In genomic region chr7:81149759-81150158, GRCm38 (mm10) we compare ENCODE assay signal across 16 mouse cellular contexts. TPM values are rescaled to one million over a fixed set of nuclear protein-coding genes. Genes with fewer than 3 reads are reported as not detected.
A peak's percentile ranks its signal among the peaks of the same experiment; 100 is the strongest.
DNase-seq lines count a peak whose midpoint lies in the region; ATAC-seq and TF ChIP-seq lines count a peak whose summit lies in the region.
"Had no signal": no experiment of that assay in that cellular context is flagged by ENCODE, and none has a peak within 500 bp of the region (broad histone marks: within the 10 kb centered on the region; RNA-seq: fewer than 3 reads in every experiment).

No protein-coding gene starts in this region.

- no peak for TF ChIP-seq EP300 in heart, adult 2 months (IDR thresholded peaks at IDR 0.05; ENCODE audit: insufficient read depth, low read depth, low read length)
- no peak; the same call in 1 of the 2 replicates for TF ChIP-seq EP300 in heart, postnatal 0 days (IDR thresholded peaks at IDR 0.05; ENCODE audit: low read depth)

- no peaks in the 10 kb centered on the region for H3K36me3 ChIP-seq in heart, adult 2 months (ENCODE audit: control insufficient read depth, insufficient read depth, low read length)
- no peaks in the 10 kb centered on the region for H3K36me3 ChIP-seq in heart, postnatal 0 days (replicated peaks; ENCODE audit: control insufficient read depth, insufficient read depth, low read length)
- no peaks in the 10 kb centered on the region; the same call in 1 of the 2 replicates for H3K36me3 ChIP-seq in liver, embryonic 15.5 days (replicated peaks)
- H3K36me3 ChIP-seq: hindbrain, embryonic 10.5 days; midbrain, embryonic 12.5 days had no signal

- H3K4me1 ChIP-seq in heart, adult 2 months (ENCODE audit: control insufficient read depth, insufficient read depth, low read length): no peaks in the 10 kb centered on the region; the same call in 1 of the 2 replicates
- H3K4me1 ChIP-seq in heart, postnatal 0 days (ENCODE audit: control insufficient read depth, insufficient read depth): no peaks in the 10 kb centered on the region
- peaks cover 11% of the 10 kb centered on the region for H3K4me1 ChIP-seq in liver, embryonic 15.5 days (replicated peaks)
- H3K4me1 ChIP-seq: hindbrain, embryonic 10.5 days; midbrain, embryonic 12.5 days had no signal

- no peak overlapping the region for H3K9ac ChIP-seq in heart, adult 2 months (ENCODE audit: low read depth, low read length)
- no peak overlapping the region for H3K9ac ChIP-seq in heart, postnatal 0 days (replicated peaks; ENCODE audit: low read depth, low read length)
- no peak overlapping the region for H3K9ac ChIP-seq in liver, embryonic 15.5 days
- H3K9ac ChIP-seq: midbrain, embryonic 12.5 days had no signal

- no peaks in the 10 kb centered on the region for H3K79me2 ChIP-seq in heart, adult 2 months (replicated peaks; ENCODE audit: control insufficient read depth, insufficient read depth, low read length)

- DNase-seq in MEL-GATA-1-ER (ENCODE audit: extremely low read depth, low read depth): peak; percentile 59
- peak; percentile 39 to 49 for DNase-seq in heart, adult 2 months
- DNase-seq in heart, postnatal 0 days (ENCODE audit: low spot score): peak; percentile 50
- no peak for DNase-seq in frontal cortex, postnatal 10 days (ENCODE audit: low spot score in 2 of 2)
- DNase-seq in gastrocnemius, postnatal 14 days: no peak
- no peak for DNase-seq in left cerebral cortex, adult 8-10 months (ENCODE audit: low spot score in 2 of 2)
- DNase-seq: cerebellum, adult 9-11 months; lung, postnatal 36 days; right cerebral cortex, postnatal 25 days; thymus, adult 18-20 months had no signal

- H3K9me3 ChIP-seq in heart, postnatal 0 days (replicated peaks; ENCODE audit: control insufficient read depth, low read length): 0 out of 2 replicates have a peak, but pooled peaks cover 3% of the 10 kb centered on the region
- H3K9me3 ChIP-seq in liver, embryonic 15.5 days (replicated peaks): no peaks in the 10 kb centered on the region
- H3K9me3 ChIP-seq: midbrain, embryonic 12.5 days had no signal

- H3K4me3 ChIP-seq in heart, adult 2 months: no peak overlapping the region
- no peak overlapping the region for H3K4me3 ChIP-seq in heart, postnatal 0 days (ENCODE audit: low read depth, low read length)
- H3K4me3 ChIP-seq in liver, embryonic 15.5 days (replicated peaks): no peak overlapping the region
- H3K4me3 ChIP-seq: erythroblast, embryonic 14.5 days; hindbrain, embryonic 10.5 days; midbrain, embryonic 12.5 days had no signal

- TF ChIP-seq POLR2A in heart, adult 2 months (IDR thresholded peaks at IDR 0.05; ENCODE audit: insufficient read depth, low read depth, low read length): no peak

- ATAC-seq in heart, postnatal 0 days (ENCODE audit: insufficient read depth, low read depth): peak; percentile 63
- ATAC-seq in liver, embryonic 15.5 days (ENCODE audit: insufficient read depth): peak; percentile 52
- ATAC-seq: intestine, embryonic 16.5 days; Patski had no signal

- 0 out of 2 replicates have a peak overlapping the region, but pooled peaks have one; percentile 2 for H3K4me2 ChIP-seq in heart, postnatal 0 days (ENCODE audit: low read depth, low read length)
- peak overlapping the region; percentile 16 for H3K4me2 ChIP-seq in liver, embryonic 15.5 days
- H3K4me2 ChIP-seq: midbrain, embryonic 12.5 days had no signal

- H3K27me3 ChIP-seq in heart, adult 2 months (ENCODE audit: control insufficient read depth, insufficient read depth, low read length): no peaks in the 10 kb centered on the region
- no peaks in the 10 kb centered on the region for H3K27me3 ChIP-seq in heart, postnatal 0 days (ENCODE audit: control insufficient read depth, insufficient read depth, low read length)
- 0 out of 2 replicates have a peak, but pooled peaks cover 1% of the 10 kb centered on the region for H3K27me3 ChIP-seq in liver, embryonic 15.5 days
- H3K27me3 ChIP-seq: midbrain, embryonic 12.5 days; Patski had no signal

- peak overlapping the region; percentile 26; the same call in 1 of the 2 replicates for H3K27ac ChIP-seq in heart, adult 2 months
- no peak overlapping the region for H3K27ac ChIP-seq in heart, postnatal 0 days (ENCODE audit: low read depth)
- no peak overlapping the region for H3K27ac ChIP-seq in liver, embryonic 15.5 days (replicated peaks)
- H3K27ac ChIP-seq: hindbrain, embryonic 10.5 days; midbrain, embryonic 12.5 days had no signal

- 46% methylated on average over 11 of the region's 11 CpGs for WGBS in heart, adult 2 months
- 39% methylated on average over 11 of the region's 11 CpGs for WGBS in heart, postnatal 0 days
- 32% methylated on average over 11 of the region's 11 CpGs for WGBS in liver, embryonic 15.5 days (ENCODE audit: insufficient replicate concordance)

- peak; percentile 27 for TF ChIP-seq CTCF in heart, adult 2 months (IDR thresholded peaks at IDR 0.05)
- no peak for TF ChIP-seq CTCF in heart, postnatal 0 days (IDR thresholded peaks at IDR 0.05; ENCODE audit: low read depth)

- intact Hi-C loops in heart, adult 2 months (cut with DNase I): loop anchor here (5.0 kb wide), 1 partner anchor 87 kb away; no protein-coding TSS in a partner anchor
- intact Hi-C loops in gastrocnemius, postnatal 14 days (cut with DNase I; ENCODE audit: low total_unique reads): no loop called here

RNA-seq across cellular contexts. Expression of gene Slc28a1, which starts 35.2 kb away (rescaled TPM):
- under 1 TPM; 0.18 to 0.20 TPM for total RNA-seq in heart, adult 2 months (2021)
- polyA plus RNA-seq in heart, adult 2 months (2012; rRNA removed): 0.08 and 0.20 TPM in 2 replicates
- not detected in 2 replicates for total RNA-seq in heart, postnatal 0 days (2014; rRNA removed; ENCODE audit: low replicate concordance)
- 0.04 and 0.05 TPM in 2 replicates for polyA plus RNA-seq in heart, postnatal 0 days (2015; fragmentation: Nextera tagmentation; extraction: Ambion mirVana)
- polyA plus RNA-seq in liver, embryonic 15.5 days (2015; fragmentation: Nextera tagmentation; extraction: Ambion mirVana): 1.0 and 1.1 TPM in 2 replicates
- under 1 TPM; 0.43 to 0.66 TPM for total RNA-seq in gastrocnemius, postnatal 14 days (2021)
- total RNA-seq in left cerebral cortex, adult 8-10 months (2022): under 1 TPM in 3 of 4 experiments, not detected in 1; 0.20 to 0.32 (median 0.26) TPM
- polyA plus RNA-seq: erythroblast, embryonic 14.5 days; hindbrain, embryonic 10.5 days; midbrain, embryonic 12.5 days; Patski had no signal

Comparison
In these comparisons a context has a peak if more than half of its experiments do, and no peak if none do; other contexts are left out.
1. DNase-seq: peak in MEL-GATA-1-ER (single experiment), heart, adult 2 months (2 of 2) and heart, postnatal 0 days (single experiment); none in frontal cortex, postnatal 10 days (0 of 2), gastrocnemius, postnatal 14 days (single experiment) and left cerebral cortex, adult 8-10 months (0 of 2).